Mouse (Mus musculus) forebrain, embryonic 13.5 days (tissue): ENCODE data around the gene Clnk. TPM values are rescaled to one million over a fixed set of nuclear protein-coding genes. Genes with fewer than 3 reads are reported as not detected.
A peak's percentile ranks its signal among the peaks of the same experiment; 100 is the strongest.
"Not testable (repeated sequence)": the region's sequence is repeated elsewhere in the genome, so short reads cannot be mapped to it uniquely, and the experiment has no call there.

Experiments
- ATAC-seq: fragments of 200-750 bp; cut with Nextera tagmentation; 2 replicates; pipeline ENCODE4 v1.8.0; 2017
- H3K27ac ChIP-seq: fragments of 300-500 bp; sonication (generic); 2 replicates; pipeline ENCODE4 v1.5.1; 2015; ENCODE audit warnings: inconsistent platforms, mild to moderate bottlenecking, moderate library complexity
- H3K27me3 ChIP-seq: fragments of 300-500 bp; sonication (generic); 2 replicates; pipeline ENCODE4 v1.6.1; 2015; ENCODE audit warnings: mild to moderate bottlenecking, inconsistent platforms
- H3K36me3 ChIP-seq: fragments of 300-500 bp; sonication (generic); 2 replicates; pipeline ENCODE4 v1.6.1; 2015; ENCODE audit warnings: mild to moderate bottlenecking, inconsistent platforms; ENCODE audit not compliant: poor library complexity, severe bottlenecking
- H3K4me1 ChIP-seq: fragments of 300-500 bp; sonication (generic); 2 replicates; pipeline ENCODE4 v1.6.1; 2015; ENCODE audit warnings: inconsistent platforms
- H3K4me2 ChIP-seq: fragments of 300-500 bp; sonication (generic); 2 replicates; pipeline ENCODE4 v1.6.1; 2015; ENCODE audit warnings: inconsistent platforms, mild to moderate bottlenecking, moderate library complexity
- H3K4me3 ChIP-seq: fragments of 300-500 bp; sonication (generic); 2 replicates; pipeline ENCODE4 v1.5.1; 2015; ENCODE audit warnings: mild to moderate bottlenecking, inconsistent platforms
- H3K9ac ChIP-seq: fragments of 300-500 bp; sonication (generic); 2 replicates; pipeline ENCODE4 v1.6.1; 2015; ENCODE audit warnings: mild to moderate bottlenecking, inconsistent platforms
- H3K9me3 ChIP-seq: fragments of 300-500 bp; sonication (generic); replicated peaks from 2 replicates; pipeline ENCODE4 v1.6.1; 2016; ENCODE audit warnings: inconsistent platforms
- WGBS: fragments of 180-500 bp; shearing (Covaris S2); methylation state at CpG from one replicate; pipeline ENCODE4 v1.1.7; 2015; 5-methylcytosine and 5-hydroxymethylcytosine counted together
- polyA plus RNA-seq: library from polyadenylated mRNA; unstranded; fragments of >200 nt; fragmentation: Nextera tagmentation; extraction: Ambion mirVana; gene quantifications from 2 replicates; pipeline ENCODE4 v1.2.1, GENCODE M21; 2015

Clnk gene
- 0.22 TPM in 1 of 2 replicates, not detected in the other for polyA plus RNA-seq

DNA sequence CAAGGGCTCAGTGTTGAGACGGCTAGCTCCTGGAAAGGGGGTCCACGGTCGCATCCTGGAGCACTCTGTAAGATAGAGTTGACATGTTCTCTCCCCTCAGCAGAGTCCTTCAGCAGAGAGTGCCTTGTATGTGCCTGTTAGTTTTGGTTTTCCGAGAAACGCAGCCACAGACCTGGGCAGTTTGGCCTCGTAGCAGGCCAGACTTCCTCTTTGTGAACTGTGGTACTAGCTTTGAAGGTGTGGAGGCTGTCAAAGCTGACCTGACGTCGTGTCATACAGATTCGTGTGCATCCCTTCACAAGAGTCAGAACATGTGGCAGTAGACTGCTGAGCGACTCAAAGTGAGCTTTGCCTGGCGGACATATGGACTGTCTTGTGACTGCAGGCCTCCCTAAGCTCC lies at the start of gene Clnk:
TSS of gene Clnk (minus strand) at position 191 of the 400 bp plus-strand sequence.
- H3K27ac ChIP-seq, result no peak within 1 kb of the TSS
- H3K27me3 ChIP-seq, result no peaks in the 10 kb centered on the region
- H3K4me1 ChIP-seq, result peaks cover 9% of the 10 kb centered on the region
- no peak within 1 kb of the TSS for H3K9ac ChIP-seq
- WGBS, result 83% methylated on average over 11 of the region's 11 CpGs
- no peaks in the 10 kb centered on the region for H3K36me3 ChIP-seq
- H3K4me3 ChIP-seq, result no peak within 1 kb of the TSS
- no peaks in the 10 kb centered on the region for H3K9me3 ChIP-seq
- no peak within 1 kb of the TSS for H3K4me2 ChIP-seq
- ATAC-seq, result no peak

DNA sequence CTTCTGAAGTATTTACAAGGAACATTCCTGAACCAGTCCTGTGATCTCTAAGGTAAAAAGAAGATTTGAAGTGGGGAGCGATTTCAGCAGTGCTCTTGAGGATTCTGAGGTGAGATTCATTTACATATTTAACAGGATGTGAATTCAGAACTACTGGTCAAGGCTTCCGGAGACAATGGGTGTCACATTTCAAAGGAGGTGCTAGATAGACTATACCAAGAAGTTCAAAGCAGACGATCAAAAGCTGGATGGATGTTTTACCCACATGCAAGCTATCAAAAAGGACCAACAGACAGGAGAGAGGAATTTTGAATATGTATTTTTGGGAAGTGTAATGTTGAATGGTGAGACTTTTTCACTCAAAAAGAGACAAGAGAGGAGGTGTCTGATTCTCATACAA lies 28.7 kb upstream of the Clnk start:
- Histone ChIP-seq H3K27me3 (no peaks in the 10 kb centered on the region), H3K27ac (no peak overlapping the region), H3K4me1 (no peaks in the 10 kb centered on the region), H3K9ac (no peak overlapping the region), H3K9me3 (no peaks in the 10 kb centered on the region), H3K4me2 (no peak overlapping the region), H3K36me3 (no peaks in the 10 kb centered on the region), H3K4me3 (no peak overlapping the region)
- 62% methylated on average over 3 of the region's 3 CpGs for WGBS
- no peak for ATAC-seq

DNA sequence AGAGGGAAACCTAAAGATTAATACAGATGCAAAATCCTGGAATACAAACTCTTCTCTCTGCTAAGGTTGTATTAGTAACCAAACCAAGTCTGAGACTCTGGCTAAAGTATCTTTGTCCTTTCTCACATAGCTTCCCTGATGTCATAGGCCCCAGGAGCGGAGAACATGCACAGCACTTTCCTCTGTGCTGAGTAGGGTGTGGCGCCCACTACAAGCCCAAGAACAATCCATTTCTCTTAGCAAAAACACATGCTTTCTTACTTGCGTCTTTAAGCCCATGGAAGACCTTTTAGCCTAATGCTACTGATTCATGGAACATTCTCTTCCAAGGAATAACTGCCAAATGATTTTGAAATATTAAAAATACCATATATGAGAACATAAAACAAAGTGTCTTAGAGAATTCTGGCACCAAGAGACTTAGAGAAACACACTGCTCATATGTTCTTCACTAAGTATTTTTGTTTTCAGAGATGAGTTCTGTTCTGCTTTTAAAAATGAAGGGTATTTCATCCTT lies 28.0 kb upstream of the Clnk start:
- no peak for ATAC-seq
- H3K4me2 ChIP-seq, result no peak overlapping the region
- no peak overlapping the region for H3K9ac ChIP-seq
- no peak overlapping the region for H3K4me3 ChIP-seq
- no peaks in the 10 kb centered on the region for H3K9me3 ChIP-seq
- H3K36me3 ChIP-seq, result no peaks in the 10 kb centered on the region
- H3K27me3 ChIP-seq, result no peaks in the 10 kb centered on the region
- no peak overlapping the region for H3K27ac ChIP-seq
- H3K4me1 ChIP-seq, result no peaks in the 10 kb centered on the region
- WGBS, result 91% methylated on average over 3 of the region's 3 CpGs

DNA sequence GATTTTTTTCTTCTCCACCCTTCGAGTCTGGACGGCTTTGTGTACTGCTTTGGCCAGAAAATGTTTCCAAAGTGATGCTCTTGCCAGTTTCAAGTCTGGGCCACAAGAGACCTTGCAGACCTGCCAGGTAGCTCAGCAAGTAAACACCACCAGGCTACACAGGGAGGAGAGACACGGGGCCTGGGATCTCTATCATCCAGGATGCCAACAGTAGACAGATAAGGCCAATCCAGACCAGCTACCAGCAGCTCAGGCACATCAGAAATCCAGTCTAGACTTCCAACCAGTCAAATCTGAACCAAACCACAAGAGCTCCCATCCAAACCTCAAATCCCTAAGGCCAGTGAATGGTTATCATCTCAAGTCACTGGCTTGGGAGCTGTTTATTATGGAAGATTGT lies 26.3 kb upstream of the Clnk start:
- 80% methylated on average over 3 of the region's 3 CpGs for WGBS
- Histone ChIP-seq H3K4me2 (no peak overlapping the region), H3K36me3 (no peaks in the 10 kb centered on the region), H3K4me3 (no peak overlapping the region), H3K27me3 (no peaks in the 10 kb centered on the region), H3K9me3 (no peaks in the 10 kb centered on the region), H3K4me1 (no peaks in the 10 kb centered on the region), H3K9ac (no peak overlapping the region), H3K27ac (no peak overlapping the region)
- ATAC-seq, result no peak

DNA sequence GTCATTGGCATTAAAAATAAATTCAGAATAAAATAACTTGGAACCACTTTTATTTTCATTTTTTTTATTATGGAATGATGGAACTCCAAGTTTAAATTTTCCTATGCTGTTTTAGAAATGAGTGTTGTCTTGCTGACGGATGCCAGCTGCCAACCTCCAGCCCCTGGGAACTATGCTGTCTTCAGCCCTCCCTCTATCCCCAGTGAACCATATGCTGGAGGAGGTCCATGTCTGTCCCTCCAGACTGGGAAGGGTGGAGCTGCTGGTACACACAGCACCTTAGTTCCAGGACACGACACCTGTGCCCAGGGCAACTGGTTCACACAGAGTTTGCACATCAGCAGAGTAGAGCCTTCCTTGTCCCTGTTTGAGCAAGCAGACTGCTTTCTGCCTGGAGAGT lies 22.4 kb upstream of the Clnk start:
- Histone ChIP-seq H3K36me3 (no peaks in the 10 kb centered on the region), H3K9ac (no peak overlapping the region), H3K27ac (no peak overlapping the region), H3K4me3 (no peak overlapping the region), H3K9me3 (no peaks in the 10 kb centered on the region), H3K27me3 (no peaks in the 10 kb centered on the region), H3K4me2 (no peak overlapping the region), H3K4me1 (no peaks in the 10 kb centered on the region)
- WGBS, result 94% methylated on average over 2 of the region's 2 CpGs
- no peak for ATAC-seq

DNA sequence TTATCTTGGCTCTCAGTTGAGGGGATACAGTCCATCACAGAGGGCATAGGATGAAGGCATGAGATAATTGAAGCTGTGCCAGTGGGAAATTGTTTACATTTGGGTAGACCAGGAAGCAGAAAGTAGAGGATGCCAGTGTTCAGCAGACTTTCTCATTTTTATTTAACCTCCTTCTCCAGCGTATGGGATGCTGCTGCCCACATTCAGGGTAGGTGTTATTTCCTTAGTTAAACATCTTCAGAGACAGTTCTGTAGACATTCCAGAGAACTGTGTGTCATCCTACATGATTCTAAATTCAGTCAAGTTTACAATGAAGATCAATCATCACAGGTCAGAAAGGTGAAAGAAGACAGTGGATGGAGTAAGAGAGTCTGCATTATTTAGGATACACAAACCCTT lies 12.0 kb upstream of the Clnk start:
- Histone ChIP-seq H3K4me2 (no peak overlapping the region), H3K27ac (no peak overlapping the region), H3K9ac (no peak overlapping the region), H3K4me1 (no peaks in the 10 kb centered on the region), H3K36me3 (no peaks in the 10 kb centered on the region), H3K27me3 (no peaks in the 10 kb centered on the region), H3K9me3 (no peaks in the 10 kb centered on the region), H3K4me3 (no peak overlapping the region)
- no peak for ATAC-seq
- WGBS, result 100% methylated on average over 1 of the region's 1 CpGs

DNA sequence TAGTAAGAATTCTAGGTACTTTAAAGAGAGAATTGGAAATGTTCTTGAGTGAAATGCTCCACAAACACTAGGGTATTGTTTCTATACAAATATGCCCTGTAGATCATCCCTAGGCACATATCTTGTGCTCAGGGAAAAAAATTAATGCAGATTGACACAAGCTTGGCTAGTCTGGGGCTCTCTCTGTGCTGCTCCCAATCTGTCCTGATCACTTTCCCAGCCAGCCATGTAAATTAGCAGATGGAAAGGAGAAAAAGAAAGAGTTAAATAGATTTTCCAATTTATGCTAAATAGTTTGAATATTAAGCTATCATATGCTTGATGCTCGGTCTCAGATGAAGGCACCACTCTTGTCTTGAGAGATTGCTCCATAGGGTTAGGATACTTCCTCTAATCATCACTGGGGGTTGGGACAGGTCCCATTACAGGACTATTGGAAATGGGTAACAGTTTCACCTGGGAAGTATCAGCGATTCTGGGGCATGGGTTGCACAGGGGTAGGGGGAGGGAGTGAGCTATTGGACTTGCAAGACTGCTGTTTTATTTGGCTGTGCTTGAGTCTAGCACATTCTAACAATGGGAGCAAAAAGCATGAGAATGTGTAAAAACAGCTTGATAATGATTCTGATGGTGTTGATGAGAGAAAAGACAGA lies 10.1 kb upstream of the Clnk start:
- H3K4me2 ChIP-seq, result no peak overlapping the region

DNA sequence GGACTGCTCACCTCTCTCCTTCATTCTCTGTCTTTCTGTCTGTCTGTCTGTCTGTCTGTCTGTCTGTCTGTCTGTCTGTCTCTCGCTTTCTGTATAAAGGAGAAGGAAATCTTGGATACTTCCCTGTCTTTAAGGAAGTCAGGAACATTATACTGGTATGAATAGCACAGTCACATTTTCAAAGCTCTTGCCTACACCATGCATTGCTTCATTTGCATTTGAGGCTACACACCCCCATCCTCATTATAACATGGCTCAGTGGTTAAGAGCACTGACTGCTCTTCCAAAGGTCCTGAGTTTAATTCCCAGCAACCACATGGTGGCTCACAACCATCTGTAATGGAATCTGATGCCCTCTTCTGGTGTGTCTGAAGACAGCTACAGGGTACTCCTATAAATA lies 6.0 kb upstream of the Clnk start:
- not testable (repeated sequence) for H3K4me2 ChIP-seq, H3K9ac ChIP-seq, H3K36me3 ChIP-seq, H3K27me3 ChIP-seq, H3K9me3 ChIP-seq, ATAC-seq, H3K4me1 ChIP-seq, H3K4me3 ChIP-seq
- peak overlapping the region; percentile 76 for H3K27ac ChIP-seq
- 88% methylated on average over 1 of the region's 1 CpGs for WGBS

More for the DNA sequence above, 10.1 kb upstream of the Clnk start:
- no peak overlapping the region for H3K9ac ChIP-seq
- no peak overlapping the region for H3K4me3 ChIP-seq
- H3K36me3 ChIP-seq, result no peaks in the 10 kb centered on the region
- no peak overlapping the region for H3K27ac ChIP-seq
- no peaks in the 10 kb centered on the region for H3K27me3 ChIP-seq
- peak; percentile 84 for ATAC-seq
- no peaks in the 10 kb centered on the region for H3K9me3 ChIP-seq
- WGBS, result 74% methylated on average over 2 of the region's 2 CpGs
- H3K4me1 ChIP-seq, result no peaks in the 10 kb centered on the region; the same call in 1 of the 2 replicates

DNA sequence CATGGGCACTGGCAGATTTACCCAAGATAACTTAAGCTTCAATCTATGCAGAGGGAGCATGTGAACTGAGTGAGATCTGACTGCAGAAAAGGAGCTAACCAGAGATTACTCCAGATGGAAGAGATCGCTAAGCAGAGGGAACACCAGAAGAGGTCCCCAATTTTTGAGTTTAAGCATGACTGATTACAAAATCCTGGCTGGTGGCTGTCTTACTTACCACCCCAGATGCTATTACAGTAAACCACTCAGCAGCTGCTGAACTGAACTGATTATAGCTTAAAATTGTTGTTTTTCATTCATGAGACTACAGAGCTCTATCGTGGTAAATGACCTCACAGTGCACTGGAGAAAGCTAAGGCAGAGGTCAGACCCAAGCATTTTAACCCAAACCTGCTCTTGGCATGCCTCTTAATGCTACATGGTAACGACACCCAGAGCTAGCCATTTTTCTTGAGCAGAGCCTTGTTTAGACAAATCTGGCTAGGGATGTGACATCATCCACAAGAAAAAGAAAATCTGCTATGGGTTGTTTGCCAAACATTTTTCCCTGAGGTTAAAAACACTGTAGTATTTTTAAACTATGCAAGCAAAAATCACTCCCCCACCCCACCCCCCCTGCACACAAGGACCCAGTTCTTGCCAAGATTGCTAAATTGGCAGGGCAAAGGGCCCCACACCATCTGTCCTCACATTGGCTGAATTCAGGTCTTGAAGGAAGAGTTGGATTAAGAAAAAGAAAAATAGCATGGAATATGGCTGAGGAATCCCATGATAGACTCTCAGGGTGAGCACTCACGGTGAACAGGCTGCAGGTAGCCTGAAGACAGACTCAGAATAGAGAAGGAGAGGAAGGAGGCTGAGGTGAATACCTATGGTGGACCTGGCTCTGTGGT lies 5.4 kb upstream of the Clnk start:
- no peak overlapping the region for H3K9ac ChIP-seq
- WGBS, result 58% methylated on average over 4 of the region's 4 CpGs
- H3K9me3 ChIP-seq, result no peaks in the 10 kb centered on the region
- no peaks in the 10 kb centered on the region for H3K27me3 ChIP-seq
- H3K27ac ChIP-seq, result peak overlapping the region; percentile 76
- H3K4me1 ChIP-seq, result peaks cover 6% of the 10 kb centered on the region
- no peak overlapping the region for H3K4me2 ChIP-seq
- ATAC-seq, result peak; percentile 75
- no peaks in the 10 kb centered on the region for H3K36me3 ChIP-seq
- no peak overlapping the region for H3K4me3 ChIP-seq

DNA sequence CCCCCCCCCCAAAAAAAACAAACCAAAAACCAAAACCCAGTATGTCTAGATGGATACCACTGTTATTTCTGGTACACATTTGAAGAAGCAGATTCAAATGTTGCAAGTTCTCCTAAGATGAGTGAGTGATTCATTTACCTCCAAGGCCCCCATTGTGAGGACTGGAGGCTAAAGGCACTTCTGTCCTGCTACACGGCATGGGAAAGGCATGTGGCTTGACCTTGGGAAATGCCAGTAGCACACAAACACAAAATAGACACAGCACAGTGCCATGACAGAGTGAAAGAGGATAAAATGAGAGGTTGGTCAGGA lies 4.8 kb upstream of the Clnk start:
- peak overlapping the region; percentile 76 for H3K27ac ChIP-seq
- H3K27me3 ChIP-seq, result no peaks in the 10 kb centered on the region

DNA sequence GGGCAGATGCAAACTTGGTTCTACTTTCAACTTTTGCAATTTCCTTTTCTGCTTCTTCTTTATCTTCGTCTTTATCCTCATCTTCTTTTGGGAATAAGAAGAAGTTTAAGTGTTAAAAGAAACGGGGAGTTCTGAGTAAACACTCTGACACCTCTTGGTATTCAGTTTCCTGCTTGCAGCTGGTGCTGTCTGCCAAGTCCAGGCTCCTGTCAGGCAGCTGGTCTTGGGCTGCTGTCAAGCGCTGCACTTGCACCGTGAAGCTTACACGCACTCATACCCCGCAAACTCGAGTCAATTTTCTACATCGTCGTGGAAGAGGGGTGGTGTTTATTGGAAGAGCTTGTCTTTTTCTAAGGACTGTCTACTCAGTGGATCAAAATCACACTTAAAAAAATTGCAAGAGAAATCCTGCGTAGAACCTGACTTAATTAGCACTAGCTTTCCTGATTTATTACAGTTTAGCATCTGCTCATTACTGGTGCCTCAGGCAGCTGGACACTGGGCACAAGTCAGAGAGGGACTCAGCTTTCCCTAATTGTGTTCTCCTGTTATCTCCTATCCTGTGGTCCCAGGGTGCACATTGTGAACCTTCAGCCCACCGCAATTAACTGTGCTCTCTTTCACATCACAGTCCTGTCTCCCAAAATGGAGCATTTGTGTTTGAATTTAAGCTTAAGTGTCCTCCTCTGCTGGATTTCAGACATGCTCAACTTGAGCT lies 3.5 kb upstream of the Clnk start:
- Histone ChIP-seq H3K4me2 (no peak overlapping the region), H3K36me3 (no peaks in the 10 kb centered on the region), H3K27ac (peak overlapping the region; percentile 3; the same call in 1 of the 2 replicates), H3K4me1 (peaks cover 9% of the 10 kb centered on the region), H3K27me3 (no peaks in the 10 kb centered on the region), H3K9ac (no peak overlapping the region), H3K9me3 (no peaks in the 10 kb centered on the region), H3K4me3 (no peak overlapping the region)
- 45% methylated on average over 11 of the region's 11 CpGs for whole genome bisulfite sequencing
- peak; percentile 33; the same call in 1 of the 2 replicates for ATAC-seq

More for the DNA sequence above, 4.8 kb upstream of the Clnk start:
- Histone ChIP-seq H3K4me1 (peaks cover 6% of the 10 kb centered on the region), H3K4me3 (no peak overlapping the region), H3K9me3 (no peaks in the 10 kb centered on the region), H3K36me3 (no peaks in the 10 kb centered on the region), H3K4me2 (no peak overlapping the region), H3K9ac (no peak overlapping the region)
- WGBS, result 76% methylated on average over 1 of the region's 1 CpGs
- no peak for ATAC-seq

DNA sequence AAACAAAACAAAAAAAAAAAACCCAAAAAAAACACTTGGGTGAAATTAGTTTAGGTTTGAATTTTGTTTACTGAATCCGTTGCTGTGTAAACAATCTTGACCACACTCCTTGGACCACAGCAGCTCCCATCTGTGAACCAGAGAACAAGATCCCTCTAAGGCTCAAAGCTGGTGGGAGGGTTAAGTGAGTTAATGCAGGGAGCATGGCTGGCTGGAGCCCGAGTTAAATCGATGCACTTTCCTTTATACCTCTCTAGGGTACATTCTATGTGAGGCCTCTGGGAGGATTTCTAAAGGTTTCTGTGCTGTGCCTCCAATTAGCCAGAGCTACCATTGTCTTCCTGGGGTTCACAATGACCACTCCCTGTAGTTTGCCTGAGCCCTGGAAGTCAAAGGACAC lies 1.2 kb downstream of the Clnk start:
- H3K4me2 ChIP-seq, result no peak overlapping the region
- ATAC-seq, result no peak
- no peaks in the 10 kb centered on the region for H3K36me3 ChIP-seq
- H3K9me3 ChIP-seq, result no peaks in the 10 kb centered on the region
- no peak overlapping the region for H3K4me3 ChIP-seq
- H3K27ac ChIP-seq, result no peak overlapping the region
- no peak overlapping the region for H3K9ac ChIP-seq
- H3K4me1 ChIP-seq, result peaks cover 9% of the 10 kb centered on the region
- 23% methylated on average over 3 of the region's 3 CpGs for WGBS
- H3K27me3 ChIP-seq, result no peaks in the 10 kb centered on the region
